Mouse (Mus musculus) myocyte (in vitro differentiated cells): ENCODE results near the gene 6030452D12Rik.

ENCODE experiments used
- E2F4 ChIP-seq: IDR thresholded peaks from one replicate; pipeline ENCODE4 v1.6.1; 2011; ENCODE audit warnings: mild to moderate bottlenecking, control low read depth, moderate library complexity; ENCODE audit not compliant: insufficient read depth
- MAX ChIP-seq: IDR thresholded peaks from one replicate; pipeline ENCODE4 v1.6.1; 2011; ENCODE audit warnings: low read depth, mild to moderate bottlenecking, control low read depth
- MYOG ChIP-seq, 3 experiments: IDR thresholded peaks; one replicate each; pipeline ENCODE4 v1.6.1; 2011; ENCODE audit warnings: control low read depth in 2 of 3, low read depth in 2 of 3, mild to moderate bottlenecking in 2 of 3; ENCODE audit not compliant: insufficient read length in 2 of 3, control insufficient read depth in 1 of 3, insufficient read depth in 1 of 3
- POLR2A ChIP-seq: IDR thresholded peaks from one replicate; pipeline ENCODE4 v1.6.1; 2011; ENCODE audit warnings: low read depth, mild to moderate bottlenecking, control low read depth, moderate library complexity; ENCODE audit not compliant: insufficient read length
- SRF ChIP-seq: IDR thresholded peaks from one replicate; pipeline ENCODE4 v1.6.1; 2011; ENCODE audit warnings: low read depth; ENCODE audit not compliant: control insufficient read depth, insufficient read length
- TCF12 ChIP-seq: IDR thresholded peaks from one replicate; pipeline ENCODE4 v1.6.1; 2011; ENCODE audit warnings: mild to moderate bottlenecking, control low read depth; ENCODE audit not compliant: poor library complexity, insufficient read depth, severe bottlenecking
- USF1 ChIP-seq: IDR thresholded peaks from one replicate; pipeline ENCODE4 v1.6.1; 2011; ENCODE audit warnings: low read depth, mild to moderate bottlenecking, control low read depth, moderate library complexity

DNA sequence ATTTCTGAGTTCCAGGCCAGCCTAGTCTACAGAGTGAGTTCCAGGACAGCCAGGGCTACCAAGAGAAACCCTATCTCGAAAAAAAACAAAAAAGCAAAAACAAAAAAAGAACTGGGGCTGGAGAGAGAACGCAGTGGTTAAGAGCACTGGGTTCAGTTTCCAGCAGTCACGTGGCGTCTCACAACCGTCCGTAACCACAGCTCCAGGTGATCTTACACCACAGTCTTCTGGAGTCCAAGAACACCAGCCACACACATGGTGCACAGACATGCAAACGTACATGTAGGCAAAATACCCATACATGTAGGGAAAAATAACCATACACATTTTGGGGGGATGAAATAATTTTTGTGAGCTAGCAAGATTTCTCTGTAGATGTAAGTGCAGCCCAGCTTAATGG is 46.4 kb downstream of the 6030452D12Rik start:
- no peak for TF ChIP-seq USF1
- no peak for TF ChIP-seq TCF12
- TF ChIP-seq MYOG (IDR thresholded peaks at IDR 0.05; ENCODE audit: control insufficient read depth in 1 of 3, insufficient read depth in 1 of 3, insufficient read length in 2 of 3, low read depth in 2 of 3): no peak
- no peak for TF ChIP-seq POLR2A
- no peak for TF ChIP-seq SRF
- no peak for TF ChIP-seq MAX
- TF ChIP-seq E2F4: no peak
